Mouse (Mus musculus) midbrain, embryonic 15.5 days (tissue): ENCODE results near the gene Hapln4. TPM values are rescaled to one million over a fixed set of nuclear protein-coding genes. Genes with fewer than 3 reads are reported as not detected.

Source experiments
- ATAC-seq: fragments of 200-750 bp; cut with Nextera tagmentation; replicated peaks from 2 replicates; pipeline ENCODE4 v1.8.0; 2017; ENCODE audit warnings: moderate TSS enrichment
- H3K27ac ChIP-seq: fragments of 300-500 bp; sonication (generic); 2 replicates; pipeline ENCODE4 v1.5.1; 2015; ENCODE audit warnings: mild to moderate bottlenecking, inconsistent platforms
- H3K27me3 ChIP-seq: fragments of 300-500 bp; sonication (generic); replicated peaks from 2 replicates; pipeline ENCODE4 v1.6.1; 2015; ENCODE audit warnings: inconsistent platforms
- H3K36me3 ChIP-seq: fragments of 300-500 bp; sonication (generic); replicated peaks from 2 replicates; pipeline ENCODE4 v1.6.1; 2015; ENCODE audit warnings: inconsistent platforms
- H3K4me1 ChIP-seq: fragments of 300-500 bp; sonication (generic); 2 replicates; pipeline ENCODE4 v1.6.1; 2015; ENCODE audit warnings: inconsistent platforms
- H3K4me2 ChIP-seq: fragments of 300-500 bp; sonication (generic); 2 replicates; pipeline ENCODE4 v1.6.1; 2015; ENCODE audit warnings: inconsistent platforms, mild to moderate bottlenecking, moderate library complexity
- H3K4me3 ChIP-seq: fragments of 300-500 bp; sonication (generic); 2 replicates; pipeline ENCODE4 v1.5.1; 2015; ENCODE audit warnings: mild to moderate bottlenecking, inconsistent platforms
- H3K9ac ChIP-seq: fragments of 300-500 bp; sonication (generic); 2 replicates; pipeline ENCODE4 v1.6.1; 2015; ENCODE audit warnings: mild to moderate bottlenecking, inconsistent platforms
- H3K9me3 ChIP-seq: fragments of 300-500 bp; sonication (generic); 2 replicates; pipeline ENCODE4 v1.6.1; 2016; ENCODE audit warnings: inconsistent platforms
- WGBS: fragments of 180-500 bp; shearing (Covaris S2); methylation state at CpG from one replicate; pipeline ENCODE4 v1.1.7; 2015; ENCODE audit warnings: mixed read lengths; 5-methylcytosine and 5-hydroxymethylcytosine counted together
- polyA plus RNA-seq: library from polyadenylated mRNA; unstranded; fragments of >200 nt; fragmentation: Nextera tagmentation; extraction: Ambion mirVana; gene quantifications from 2 replicates; pipeline ENCODE4 v1.2.1, GENCODE M21; 2015

The Hapln4 gene
- polyA plus RNA-seq, 1 experiment from 2014 or later, result 0.93 TPM

- H3K4me2 ChIP-seq, result no peak overlapping the region
- no peaks in the 10 kb centered on the region for H3K27me3 ChIP-seq
- H3K9me3 ChIP-seq, result no peaks in the 10 kb centered on the region
- peaks cover 14% of the 10 kb centered on the region for H3K4me1 ChIP-seq
- no peak overlapping the region for H3K4me3 ChIP-seq
- 59% methylated on average over 9 of the region's 9 CpGs for WGBS
- peak overlapping the region; percentile 67; the same call in 1 of the 2 replicates for H3K27ac ChIP-seq
- peak; percentile 53 for ATAC-seq
- no peaks in the 10 kb centered on the region for H3K36me3 ChIP-seq
- H3K9ac ChIP-seq, result no peak overlapping the region
These were observed 46.2 kb downstream of the Hapln4 start for GRCm38 (mm10) chr8:70129309-70129952.

DNA sequence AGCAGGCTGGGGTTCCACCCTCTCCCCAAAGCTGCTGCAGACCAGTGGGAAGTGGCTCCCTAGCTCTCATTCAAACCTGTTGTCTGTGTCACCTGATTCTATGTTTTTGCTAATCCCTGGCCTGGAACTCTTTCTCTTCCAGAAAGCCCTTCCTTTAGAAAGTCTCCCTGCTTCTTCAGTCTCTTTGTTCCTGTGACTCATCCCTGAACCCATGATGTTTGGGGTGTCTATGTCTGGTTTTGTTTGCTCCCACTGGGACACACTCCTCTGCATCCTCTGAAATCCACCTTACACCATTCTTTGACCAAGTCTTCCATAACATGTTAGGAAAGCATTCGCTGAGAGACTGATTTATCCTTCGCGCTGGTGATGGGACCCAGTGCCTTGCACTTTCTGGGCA is 46.8 kb downstream of the Hapln4 start:
- Histone ChIP-seq H3K9ac (no peak overlapping the region), H3K9me3 (no peaks in the 10 kb centered on the region), H3K27ac (peak overlapping the region; percentile 67), H3K36me3 (peaks cover 5% of the 10 kb centered on the region; the same call in 1 of the 2 replicates), H3K27me3 (no peaks in the 10 kb centered on the region), H3K4me2 (no peak overlapping the region), H3K4me1 (peaks cover 14% of the 10 kb centered on the region), H3K4me3 (no peak overlapping the region)
- 0 out of 2 replicates have a peak, but pooled peaks have one; percentile 1 for ATAC-seq
- WGBS, result 87% methylated on average over 3 of the region's 3 CpGs

DNA sequence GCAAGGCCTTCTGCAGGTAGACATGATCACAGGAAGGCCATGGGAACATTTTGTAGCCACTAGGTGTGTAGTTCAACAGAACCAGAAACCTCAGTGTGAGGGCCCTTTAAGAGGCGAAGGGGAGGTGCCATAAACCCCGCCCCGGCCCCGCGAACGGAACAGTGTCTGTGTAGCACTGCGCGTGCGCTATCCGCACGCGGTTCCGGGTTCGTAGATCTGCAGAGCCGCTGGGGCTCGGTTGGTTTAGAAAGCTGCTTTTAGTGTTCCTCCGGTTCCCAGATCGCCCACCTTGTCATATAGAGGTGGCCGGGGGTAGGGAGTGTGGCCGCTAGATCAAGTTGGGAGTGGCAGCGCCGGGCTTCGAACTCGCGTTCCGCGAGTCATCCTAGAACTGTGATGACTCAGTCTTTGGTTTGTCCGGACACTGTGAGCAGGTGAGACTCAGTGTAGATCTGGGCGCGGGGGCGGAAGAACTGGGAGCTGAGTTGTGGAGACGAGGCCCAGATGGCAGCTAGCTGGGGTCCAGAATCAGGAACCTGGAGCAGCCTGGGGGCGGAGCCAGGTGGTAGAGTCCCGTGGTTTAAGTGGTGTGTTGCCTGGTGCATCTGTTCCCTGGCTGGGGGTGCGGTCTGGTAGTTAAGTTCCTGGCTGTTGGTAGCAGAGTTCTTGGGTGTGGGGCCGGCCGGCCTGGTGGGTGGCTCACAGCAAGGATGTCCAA is 48.1 kb downstream of the Hapln4 start, which contains the start of gene Nr2c2ap:
Nr2c2ap (plus strand) TSS at position 168 of the 718 bp plus-strand sequence.
- peak; percentile 85 for ATAC-seq
- Histone ChIP-seq H3K4me3 (peak within 1 kb of the TSS; percentile 76), H3K27ac (peak within 1 kb of the TSS; percentile 67), H3K9me3 (no peaks in the 10 kb centered on the region), H3K9ac (peak within 1 kb of the TSS; percentile 65), H3K36me3 (peaks cover 5% of the 10 kb centered on the region; the same call in 1 of the 2 replicates), H3K27me3 (no peaks in the 10 kb centered on the region), H3K4me2 (peak within 1 kb of the TSS; percentile 74), H3K4me1 (peaks cover 14% of the 10 kb centered on the region)
- 2% methylated on average over 37 of the region's 37 CpGs for WGBS

DNA sequence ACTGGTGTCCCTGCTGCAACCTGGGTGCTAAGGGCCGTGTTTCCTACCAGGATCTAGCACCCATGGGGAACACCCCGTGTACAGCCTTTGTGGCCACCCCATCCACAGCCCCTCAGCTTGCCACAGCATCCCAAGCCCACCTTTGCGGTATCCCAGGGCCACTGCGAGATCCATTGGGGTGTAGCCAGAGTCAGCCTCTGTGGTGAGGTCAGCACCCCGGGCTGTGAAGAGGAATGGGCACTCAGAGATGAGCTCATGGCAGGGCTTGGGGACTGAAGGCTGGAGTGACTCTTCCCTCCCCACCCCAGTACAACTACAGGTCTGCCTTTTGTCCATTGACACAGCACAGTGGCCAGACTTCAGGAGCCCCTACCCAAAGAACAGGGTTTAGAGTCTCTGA is 50.8 kb downstream of the Hapln4 start:
- 94% methylated on average over 5 of the region's 5 CpGs for WGBS
- H3K36me3 ChIP-seq, result peaks cover 5% of the 10 kb centered on the region; the same call in 1 of the 2 replicates
- no peak overlapping the region for H3K9ac ChIP-seq
- no peak overlapping the region for H3K4me3 ChIP-seq
- no peak overlapping the region for H3K4me2 ChIP-seq
- no peak overlapping the region for H3K27ac ChIP-seq
- no peak for ATAC-seq
- no peaks in the 10 kb centered on the region for H3K27me3 ChIP-seq
- H3K9me3 ChIP-seq, result no peaks in the 10 kb centered on the region
- peaks cover 26% of the 10 kb centered on the region for H3K4me1 ChIP-seq

DNA sequence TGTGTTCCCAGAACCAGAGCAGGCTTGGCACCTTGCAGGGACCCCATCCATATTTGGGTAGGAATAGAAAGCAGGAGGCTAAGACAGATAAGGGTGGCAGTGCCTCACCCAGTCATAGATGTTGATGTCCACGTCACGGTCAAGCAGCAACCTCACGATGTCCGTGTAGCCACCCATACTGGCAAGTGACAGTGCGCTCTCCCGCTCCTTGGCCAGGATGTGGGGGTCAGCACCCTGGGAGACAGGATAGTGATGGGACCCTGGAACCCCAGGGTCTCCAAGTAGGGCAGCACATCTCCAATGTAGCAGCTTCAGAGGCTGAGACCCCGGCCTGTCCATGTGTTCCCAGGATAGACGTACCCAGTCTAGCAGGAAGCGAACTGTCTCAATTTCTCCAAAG is 51.7 kb downstream of the Hapln4 start:
- Histone ChIP-seq H3K4me2 (no peak overlapping the region), H3K4me3 (no peak overlapping the region), H3K27ac (no peak overlapping the region), H3K9ac (no peak overlapping the region), H3K27me3 (no peaks in the 10 kb centered on the region), H3K4me1 (peaks cover 27% of the 10 kb centered on the region), H3K36me3 (peaks cover 5% of the 10 kb centered on the region; the same call in 1 of the 2 replicates), H3K9me3 (no peaks in the 10 kb centered on the region)
- no peak for ATAC-seq
- 94% methylated on average over 9 of the region's 9 CpGs for WGBS

GRCm38 (mm10) chr8:70136591-70136990 is 53.3 kb downstream of the Hapln4 start:
- Histone ChIP-seq H3K36me3 (peaks cover 5% of the 10 kb centered on the region; the same call in 1 of the 2 replicates), H3K4me1 (peaks cover 31% of the 10 kb centered on the region), H3K9me3 (no peaks in the 10 kb centered on the region), H3K9ac (no peak overlapping the region), H3K27me3 (no peaks in the 10 kb centered on the region), H3K4me3 (no peak overlapping the region), H3K27ac (no peak overlapping the region), H3K4me2 (no peak overlapping the region)
- no peak for ATAC-seq
- 85% methylated on average over 4 of the region's 4 CpGs for WGBS

- WGBS, result 78% methylated on average over 4 of the region's 4 CpGs
- ATAC-seq, result no peak
- no peak overlapping the region; the same call in 1 of the 2 replicates for H3K4me3 ChIP-seq
- H3K27me3 ChIP-seq, result no peaks in the 10 kb centered on the region
- H3K9me3 ChIP-seq, result no peaks in the 10 kb centered on the region
- no peak overlapping the region for H3K9ac ChIP-seq
- H3K4me2 ChIP-seq, result peak overlapping the region; percentile 71; the same call in 1 of the 2 replicates
- H3K27ac ChIP-seq, result no peak overlapping the region
- H3K36me3 ChIP-seq, result peaks cover 10% of the 10 kb centered on the region
- H3K4me1 ChIP-seq, result peaks cover 24% of the 10 kb centered on the region
These were observed 54.6 kb downstream of the Hapln4 start for GRCm38 (mm10) chr8:70137890-70138289.

DNA sequence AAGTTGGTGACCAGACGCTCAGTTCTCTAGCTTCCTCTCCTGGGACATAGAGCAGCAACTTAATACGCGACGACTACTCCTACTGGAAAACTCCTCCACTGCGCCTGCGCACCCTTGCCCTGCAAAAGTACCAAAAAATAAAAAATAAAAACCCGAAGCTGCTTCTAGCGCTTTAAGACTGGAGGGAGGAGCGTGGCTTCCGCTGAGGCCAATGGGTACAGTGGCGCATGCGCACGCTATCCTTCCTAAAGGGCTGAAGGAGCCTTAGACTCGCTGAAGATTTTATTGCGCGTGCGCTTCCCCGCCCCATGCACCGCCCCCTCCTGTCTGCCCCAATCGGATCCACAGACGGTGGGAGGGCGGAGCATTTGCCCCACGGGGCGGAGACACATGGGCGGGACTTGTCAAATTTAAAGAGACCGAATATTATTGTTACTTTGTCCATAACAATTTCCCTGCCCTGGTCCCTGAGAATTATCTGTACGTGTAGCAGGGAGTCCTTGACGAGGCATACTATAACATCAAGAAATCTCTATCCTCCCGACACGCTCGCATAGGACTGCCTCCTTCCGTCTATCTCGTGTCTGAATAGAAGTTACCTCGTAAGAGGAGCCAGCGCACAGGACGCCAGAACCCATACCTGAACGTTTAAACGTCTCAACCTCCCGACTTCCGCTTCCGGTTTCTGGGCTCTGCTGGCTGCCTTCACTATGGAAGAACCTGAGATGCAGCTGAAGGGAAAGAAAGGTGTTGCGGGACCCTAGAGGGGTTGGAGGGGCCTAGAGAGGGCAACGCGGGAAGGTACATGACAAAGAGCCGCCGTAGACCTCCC is 56.0 kb downstream of the Hapln4 start, which contains the start of the genes Rfxank, Borcs8 and Mef2b:
Rfxank (minus strand) TSS at position 129 of the 832 bp plus-strand sequence.
Borcs8 (plus strand) TSS at position 474 of the 832 bp plus-strand sequence.
Mef2b (plus strand) TSS at position 686 of the 832 bp plus-strand sequence.
- H3K4me2 ChIP-seq, result peak within 1 kb of the TSS; percentile 79
- peaks cover 24% of the 10 kb centered on the region for H3K4me1 ChIP-seq
- H3K36me3 ChIP-seq, result peaks cover 17% of the 10 kb centered on the region
- H3K27ac ChIP-seq, result peak within 1 kb of the TSS; percentile 85
- WGBS, result under 1% methylated on average over 46 of the region's 46 CpGs
- peak; percentile 96 for ATAC-seq
- peak within 1 kb of the TSS; percentile 74 for H3K4me3 ChIP-seq
- peak within 1 kb of the TSS; percentile 86 for H3K9ac ChIP-seq
- no peaks in the 10 kb centered on the region for H3K27me3 ChIP-seq
- no peaks in the 10 kb centered on the region for H3K9me3 ChIP-seq

DNA sequence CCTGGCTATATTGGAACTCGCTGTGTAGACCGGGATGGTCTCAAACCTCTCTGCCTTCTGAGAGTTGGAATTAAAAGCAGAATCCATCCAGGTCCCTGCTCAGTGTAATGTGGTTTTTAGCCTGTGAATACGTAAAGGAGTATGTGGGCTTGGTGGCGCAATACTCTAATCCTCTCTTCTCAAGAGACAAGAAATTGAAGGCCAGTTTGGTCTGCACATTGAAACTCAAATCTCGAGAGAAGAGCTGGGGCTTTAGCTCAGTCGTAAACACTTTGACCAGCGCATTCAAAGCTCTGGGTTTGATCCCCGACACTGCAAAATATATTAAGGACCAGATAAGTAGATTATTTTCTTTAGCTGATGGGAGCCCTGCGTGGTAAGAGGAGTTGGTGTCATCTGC is 56.7 kb downstream of the Hapln4 start:
- WGBS, result 6% methylated on average over 9 of the region's 9 CpGs
- peak overlapping the region; percentile 86 for H3K9ac ChIP-seq

More for the DNA sequence above, 56.7 kb downstream of the Hapln4 start:
- H3K36me3 ChIP-seq, result peaks cover 13% of the 10 kb centered on the region
- peak overlapping the region; percentile 79 for H3K4me2 ChIP-seq
- 0 out of 2 replicates have a peak, but pooled peaks have one; percentile 0 for ATAC-seq
- H3K4me1 ChIP-seq, result peaks cover 24% of the 10 kb centered on the region
- H3K27ac ChIP-seq, result peak overlapping the region; percentile 85
- H3K27me3 ChIP-seq, result no peaks in the 10 kb centered on the region
- H3K9me3 ChIP-seq, result no peaks in the 10 kb centered on the region
- H3K4me3 ChIP-seq, result peak overlapping the region; percentile 74
